ENCODE assay signal across 31 mouse cellular contexts in genomic region chr17:8209696-8210095, GRCm38 (mm10). TPM values are rescaled to one million over a fixed set of nuclear protein-coding genes. Genes with fewer than 3 reads are reported as not detected.
DNase-seq lines count a peak whose midpoint lies in the region; ATAC-seq and TF ChIP-seq lines count a peak whose summit lies in the region.
"Had no signal": no experiment of that assay in that cellular context is flagged by ENCODE, and none has a peak within 500 bp of the region (broad histone marks: within the 10 kb centered on the region; RNA-seq: fewer than 3 reads in every experiment).

No protein-coding gene starts in this region.

- WGBS in spleen, adult 2 months = 71% methylated on average over 2 of the region's 2 CpGs
- WGBS in lung, postnatal 0 days = 90% methylated on average over 2 of the region's 2 CpGs
- 92% methylated on average over 2 of the region's 2 CpGs for WGBS in forebrain, embryonic 11.5 days

- H3K4me1 ChIP-seq in spleen, adult 2 months (ENCODE audit: control insufficient read depth, insufficient read depth, insufficient read length) = peaks cover 16% of the 10 kb centered on the region; the same call in 1 of the 2 replicates
- no peaks in the 10 kb centered on the region for H3K4me1 ChIP-seq in lung, postnatal 0 days (ENCODE audit: insufficient read depth, low read depth, low read length)
- no peaks in the 10 kb centered on the region for H3K4me1 ChIP-seq in forebrain, embryonic 11.5 days (replicated peaks; ENCODE audit: control insufficient read depth, insufficient read depth, low read length)
- H3K4me1 ChIP-seq: embryonic facial prominence, embryonic 10.5 days; embryonic facial prominence, embryonic 13.5 days; hindbrain, embryonic 12.5 days; hindbrain, embryonic 15.5 days had no signal

- ATAC-seq in lung, postnatal 0 days = no peak
- ATAC-seq in forebrain, embryonic 11.5 days (replicated peaks; ENCODE audit: low FRiP score) = no peak
- ATAC-seq: forebrain, embryonic 14.5 days; forebrain, postnatal 0 days; intestine, embryonic 16.5 days had no signal

- no peak for TF ChIP-seq EP300 in lung, postnatal 0 days (IDR thresholded peaks at IDR 0.05)

- H3K4me3 ChIP-seq in spleen, adult 2 months (ENCODE audit: extremely low read depth, insufficient read depth, insufficient read length) = no peak overlapping the region
- H3K4me3 ChIP-seq in lung, postnatal 0 days (ENCODE audit: low read depth, low read length) = no peak overlapping the region
- no peak overlapping the region for H3K4me3 ChIP-seq in forebrain, embryonic 11.5 days (ENCODE audit: low read depth, low read length)
- H3K4me3 ChIP-seq: embryonic facial prominence, embryonic 10.5 days; embryonic facial prominence, embryonic 13.5 days; erythroblast, embryonic 14.5 days; gastrocnemius, adult 2 months; hindbrain, embryonic 12.5 days; hindbrain, embryonic 15.5 days had no signal

- no peak overlapping the region for H3K4me2 ChIP-seq in lung, postnatal 0 days (replicated peaks; ENCODE audit: low read depth, low read length)
- H3K4me2 ChIP-seq in forebrain, embryonic 11.5 days (ENCODE audit: low read depth, low read length, severe bottlenecking) = no peak overlapping the region
- H3K4me2 ChIP-seq: embryonic facial prominence, embryonic 13.5 days; heart, embryonic 11.5 days; hindbrain, embryonic 12.5 days; hindbrain, embryonic 15.5 days had no signal

- H3K9ac ChIP-seq in lung, postnatal 0 days (replicated peaks; ENCODE audit: low read depth) = no peak overlapping the region
- no peak overlapping the region for H3K9ac ChIP-seq in forebrain, embryonic 11.5 days (ENCODE audit: low read length)
- H3K9ac ChIP-seq: embryonic facial prominence, embryonic 13.5 days; forebrain, postnatal 0 days; hindbrain, embryonic 12.5 days; hindbrain, embryonic 15.5 days had no signal

- DNase-seq in gastrocnemius, postnatal 25 days = peak; percentile 1
- DNase-seq in gastrocnemius, postnatal 36 days = no peak
- DNase-seq in spleen, adult 2 months (ENCODE audit: low read depth in 1 of 2, low spot score in 2 of 2) = no peak
- DNase-seq in spleen, postnatal 14 days (ENCODE audit: low spot score in 2 of 2) = no peak
- DNase-seq in induced T-regulatory cell, adult 2 months (ENCODE audit: low read depth) = peak; percentile 45
- DNase-seq in cerebellum, adult 9-10 months = no peak
- DNase-seq in lung, postnatal 0 days (ENCODE audit: low spot score) = no peak
- no peak for DNase-seq in forebrain, embryonic 11.5 days (ENCODE audit: low spot score)
- DNase-seq: adrenal gland, postnatal 10 days; adrenal gland, postnatal 36 days; cerebellum, adult 18-20 months; cerebellum, adult 9-11 months; cerebellum, postnatal 36 days; embryo, embryonic 11 days; forebrain, postnatal 0 days; gastrocnemius, adult 2 months; gastrocnemius, postnatal 14 days; heart, postnatal 4 days; kidney, adult 18-20 months had no signal

- H3K9me3 ChIP-seq in lung, postnatal 0 days (ENCODE audit: low read length) = no peaks in the 10 kb centered on the region
- H3K9me3 ChIP-seq in forebrain, embryonic 11.5 days (ENCODE audit: control insufficient read depth, low read length) = no peaks in the 10 kb centered on the region
- H3K9me3 ChIP-seq: embryonic facial prominence, embryonic 10.5 days; embryonic facial prominence, embryonic 13.5 days; hindbrain, embryonic 12.5 days; hindbrain, embryonic 15.5 days had no signal

- TF ChIP-seq CTCF in spleen, adult 2 months (IDR thresholded peaks at IDR 0.05; ENCODE audit: extremely low read depth, insufficient read depth, insufficient read length, insufficient replicate concordance) = no peak
- no peak for TF ChIP-seq CTCF in lung, postnatal 0 days (IDR thresholded peaks at IDR 0.05)

- H3K27me3 ChIP-seq in spleen, adult 2 months (ENCODE audit: control insufficient read depth, insufficient read depth, low read length) = no peaks in the 10 kb centered on the region
- H3K27me3 ChIP-seq in lung, postnatal 0 days (replicated peaks; ENCODE audit: insufficient read depth, low read length) = no peaks in the 10 kb centered on the region
- no peaks in the 10 kb centered on the region for H3K27me3 ChIP-seq in forebrain, embryonic 11.5 days (ENCODE audit: control insufficient read depth, insufficient read depth, low read length)
- H3K27me3 ChIP-seq: embryonic facial prominence, embryonic 13.5 days; hindbrain, embryonic 12.5 days; hindbrain, embryonic 15.5 days had no signal

- 0 out of 2 replicates have a peak overlapping the region, but pooled peaks have one; percentile 6 for H3K27ac ChIP-seq in spleen, adult 2 months (ENCODE audit: insufficient read depth, low read length)
- H3K27ac ChIP-seq in lung, postnatal 0 days (ENCODE audit: low read length) = no peak overlapping the region
- H3K27ac ChIP-seq in forebrain, embryonic 11.5 days (ENCODE audit: low read depth, low read length) = no peak overlapping the region
- H3K27ac ChIP-seq: embryonic facial prominence, embryonic 10.5 days; embryonic facial prominence, embryonic 13.5 days; gastrocnemius, adult 2 months; hindbrain, embryonic 12.5 days; hindbrain, embryonic 15.5 days had no signal

- no peaks in the 10 kb centered on the region for H3K36me3 ChIP-seq in spleen, adult 2 months (ENCODE audit: control insufficient read depth, insufficient read depth, low read length)
- H3K36me3 ChIP-seq in lung, postnatal 0 days (ENCODE audit: insufficient read depth, low read length) = no peaks in the 10 kb centered on the region
- H3K36me3 ChIP-seq in forebrain, embryonic 11.5 days (ENCODE audit: control insufficient read depth, insufficient read depth, low read length) = no peaks in the 10 kb centered on the region
- H3K36me3 ChIP-seq: embryonic facial prominence, embryonic 10.5 days; embryonic facial prominence, embryonic 13.5 days; hindbrain, embryonic 12.5 days; hindbrain, embryonic 15.5 days had no signal

- intact Hi-C loops in gastrocnemius, postnatal 36 days (cut with DNase I) = no loop called here

- no peak for TF ChIP-seq POLR2A in spleen, adult 2 months (IDR thresholded peaks at IDR 0.05; ENCODE audit: low read depth, low read length)

RNA-seq across cellular contexts. Expression of gene Ccr6, which starts 26.1 kb away (rescaled TPM):
- total RNA-seq in gastrocnemius, postnatal 25 days (2021) = not detected
- not detected for total RNA-seq in gastrocnemius, postnatal 36 days (2021)
- polyA plus RNA-seq in spleen, adult 2 months (2012; rRNA removed) = 43.7 and 44.4 TPM in 2 replicates
- 0.38 and 0.56 TPM in 2 replicates for polyA plus RNA-seq in lung, postnatal 0 days (2015; fragmentation: Nextera tagmentation; extraction: Ambion mirVana)
- polyA plus RNA-seq in forebrain, embryonic 11.5 days (2014; fragmentation: Nextera tagmentation; extraction: Ambion mirVana) = not detected in 2 replicates
- total RNA-seq: adrenal gland, adult 18-20 months; adrenal gland, postnatal 36 days; forebrain, postnatal 0 days; gastrocnemius, adult 2 months; gastrocnemius, postnatal 14 days; granulocyte monocyte progenitor cell, adult 5-6 weeks; heart, postnatal 4 days had no signal
- polyA plus RNA-seq: embryonic facial prominence, embryonic 10.5 days; embryonic facial prominence, embryonic 13.5 days; erythroblast, embryonic 14.5 days; forebrain, embryonic 14.5 days; forebrain, postnatal 0 days; heart, embryonic 11.5 days; heart, embryonic 14.5 days; heart, postnatal 0 days; hindbrain, embryonic 12.5 days; hindbrain, embryonic 15.5 days had no signal

RNA-seq across cellular contexts. Expression of gene Fgfr1op, which starts 44.4 kb away (rescaled TPM):
- 10 to 100 TPM; 13.1 to 18.3 TPM for total RNA-seq in gastrocnemius, postnatal 25 days (2021)
- 10 to 100 TPM; 12.0 to 15.5 TPM for total RNA-seq in gastrocnemius, postnatal 36 days (2021)
- polyA plus RNA-seq in spleen, adult 2 months (2012; rRNA removed) = 1.9 and 2.2 TPM in 2 replicates
- 17.7 and 18.3 TPM in 2 replicates for polyA plus RNA-seq in lung, postnatal 0 days (2015; fragmentation: Nextera tagmentation; extraction: Ambion mirVana)
- 49.9 and 55.5 TPM in 2 replicates for polyA plus RNA-seq in forebrain, embryonic 11.5 days (2014; fragmentation: Nextera tagmentation; extraction: Ambion mirVana)

Comparison
In these comparisons a context has a peak if more than half of its experiments do, and no peak if none do; other contexts are left out.
1. DNase-seq: peak in gastrocnemius, postnatal 25 days (single experiment) and induced T-regulatory cell, adult 2 months (single experiment); none in gastrocnemius, postnatal 36 days (0 of 2), spleen, adult 2 months (0 of 2), spleen, postnatal 14 days (0 of 2), cerebellum, adult 9-10 months (single experiment), lung, postnatal 0 days (single experiment) and forebrain, embryonic 11.5 days (single experiment).
2. RNA of gene Ccr6, which starts 26.1 kb away (polyA plus RNA-seq): 43.7 to 44.4 TPM in spleen, adult 2 months; 0.38 to 0.56 TPM in lung, postnatal 0 days and not detected in forebrain, embryonic 11.5 days; every median in the first group is over 10 times any median in the second.